Mouse (Mus musculus): ENCODE measurements around the gene B3gntl1. TPM values are rescaled to one million over a fixed set of nuclear protein-coding genes. Genes with fewer than 3 reads are reported as not detected.
A peak's percentile ranks its signal among the peaks of the same experiment; 100 is the strongest.

Gene B3gntl1
- 8.1 and 8.4 TPM in 2 replicates for polyA plus RNA-seq (2015; fragmentation: Nextera tagmentation; extraction: Ambion mirVana)

DNA sequence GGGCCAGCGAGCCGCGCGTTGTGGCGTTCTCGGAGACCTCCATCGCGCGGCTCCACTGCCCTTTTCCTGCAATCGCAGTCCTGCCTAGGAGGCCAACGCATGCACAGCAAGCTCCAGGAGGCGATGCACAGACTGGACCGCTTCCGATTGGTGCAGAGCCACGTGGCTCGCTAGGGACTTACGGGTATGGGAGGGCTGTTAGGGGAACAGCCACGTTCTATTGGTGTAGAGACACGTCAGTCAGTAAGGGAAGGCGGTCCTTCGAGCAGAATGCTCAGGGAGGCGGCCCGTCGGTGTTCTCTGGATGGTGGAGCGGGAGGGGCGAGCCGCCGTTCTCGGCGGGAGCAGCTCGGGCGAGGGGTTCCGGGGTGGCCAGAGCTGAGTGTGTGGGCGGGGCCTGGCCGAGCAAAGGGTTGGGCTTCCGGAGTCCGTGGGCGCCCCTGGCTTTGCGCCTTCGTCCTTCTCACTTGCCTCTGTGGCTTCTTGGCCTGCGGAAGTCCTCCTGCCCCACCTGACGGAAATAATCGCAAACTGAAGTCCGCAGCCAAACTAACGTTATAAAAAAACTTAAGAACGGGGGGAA, at the start of gene B3gntl1:
Gene B3gntl1, minus strand, starts transcription at position 164 of the 583 bp plus-strand sequence.
- H3K9ac ChIP-seq = peak within 1 kb of the TSS; percentile 57
- WGBS = under 1% methylated on average over 46 of the region's 46 CpGs
- peak within 1 kb of the TSS; percentile 65 for H3K4me2 ChIP-seq
- H3K36me3 ChIP-seq = 0 out of 2 replicates have a peak, but pooled peaks cover 2% of the 10 kb centered on the region
- peak; percentile 100 for ATAC-seq (ENCODE audit: insufficient read depth, low FRiP score, low read depth)
- H3K4me3 ChIP-seq (replicated peaks) = peak within 1 kb of the TSS; percentile 68
- H3K27ac ChIP-seq = peak within 1 kb of the TSS; percentile 95
- no peaks in the 10 kb centered on the region for H3K9me3 ChIP-seq
- no peaks in the 10 kb centered on the region for H3K27me3 ChIP-seq (replicated peaks)
- no peaks in the 10 kb centered on the region for H3K4me1 ChIP-seq

DNA sequence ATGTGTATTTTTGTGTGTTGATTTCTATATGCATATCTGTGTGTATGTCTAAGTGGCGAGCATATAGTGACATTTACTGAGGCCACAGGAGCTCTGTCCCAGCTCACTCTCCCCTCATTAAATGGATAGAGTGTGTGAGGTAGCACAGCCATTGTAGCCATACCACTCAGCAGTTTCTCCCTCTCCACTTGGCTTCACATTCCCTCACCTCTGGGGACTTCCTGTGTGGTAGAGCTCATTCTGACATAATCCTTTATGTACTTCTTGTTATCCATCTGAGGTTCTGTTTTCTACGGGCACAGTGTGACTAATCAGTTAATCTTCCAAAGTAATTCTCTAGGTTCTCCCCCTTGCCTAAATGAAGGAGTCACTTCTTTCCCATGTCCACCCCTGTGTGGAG, 49.5 kb upstream of the B3gntl1 start:
- WGBS = 69% methylated on average over 2 of the region's 2 CpGs
- ATAC-seq (ENCODE audit: insufficient read depth, low FRiP score, low read depth) = no peak
- no peak overlapping the region for H3K9ac ChIP-seq

DNA sequence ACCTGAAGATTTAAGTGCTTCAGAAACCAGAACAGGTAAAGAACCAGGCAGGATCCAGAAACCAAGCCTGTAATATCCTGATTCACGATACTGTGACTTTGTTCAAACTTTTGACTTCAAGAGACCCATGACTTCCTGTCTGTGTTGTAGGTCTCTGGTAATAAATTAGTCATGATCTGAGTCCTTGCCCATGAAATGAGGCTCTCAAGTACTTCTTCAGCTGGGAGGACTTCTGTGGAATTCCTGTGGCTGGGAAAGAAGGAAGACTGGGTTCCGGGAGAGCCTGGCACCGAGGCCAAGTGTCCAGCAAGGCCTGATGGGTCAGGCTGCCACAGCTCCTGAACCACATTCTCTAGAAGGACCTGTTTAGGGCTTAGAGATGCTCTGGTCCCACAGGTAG, 47.8 kb upstream of the B3gntl1 start:
- no peaks in the 10 kb centered on the region; the same call in 1 of the 2 replicates for H3K36me3 ChIP-seq
- H3K27me3 ChIP-seq (replicated peaks) = no peaks in the 10 kb centered on the region
- ATAC-seq (ENCODE audit: insufficient read depth, low FRiP score, low read depth) = no peak
- H3K4me3 ChIP-seq (replicated peaks) = no peak overlapping the region
- H3K4me2 ChIP-seq = no peak overlapping the region
- H3K4me1 ChIP-seq = 0 out of 2 replicates have a peak, but pooled peaks cover 4% of the 10 kb centered on the region
- no peaks in the 10 kb centered on the region for H3K9me3 ChIP-seq
- 79% methylated on average over 3 of the region's 3 CpGs for WGBS
- no peak overlapping the region for H3K27ac ChIP-seq
- no peak overlapping the region for H3K9ac ChIP-seq

More for the DNA sequence above, 49.5 kb upstream of the B3gntl1 start:
- Histone ChIP-seq H3K27ac (no peak overlapping the region), H3K4me3 (replicated peaks) (no peak overlapping the region), H3K36me3 (no peaks in the 10 kb centered on the region), H3K4me1 (0 out of 2 replicates have a peak, but pooled peaks cover 4% of the 10 kb centered on the region), H3K27me3 (replicated peaks) (no peaks in the 10 kb centered on the region), H3K4me2 (no peak overlapping the region), H3K9me3 (no peaks in the 10 kb centered on the region)

DNA sequence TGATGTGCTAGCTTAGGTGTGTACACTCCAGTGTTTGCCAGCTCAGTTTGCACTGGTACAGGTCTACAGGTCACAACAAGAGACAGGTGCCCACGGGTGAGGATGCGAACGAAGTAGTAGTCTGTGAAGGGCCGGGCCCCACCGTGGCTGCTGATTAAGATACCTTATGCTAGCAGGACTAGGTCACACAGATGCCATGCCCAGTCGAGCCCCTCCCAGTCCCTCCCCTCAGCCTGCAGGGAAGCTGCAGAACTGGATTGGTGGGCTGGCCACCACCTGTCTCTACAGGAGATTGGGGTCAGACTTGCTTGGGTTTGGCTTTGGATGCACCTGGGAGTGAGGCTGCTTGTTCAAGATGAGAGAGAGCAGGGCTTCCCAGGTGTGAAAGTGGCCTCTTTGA, 44.8 kb upstream of the B3gntl1 start:
- Histone ChIP-seq H3K27ac (peak overlapping the region; percentile 53), H3K9me3 (no peaks in the 10 kb centered on the region), H3K4me2 (no peak overlapping the region), H3K4me3 (replicated peaks) (no peak overlapping the region), H3K9ac (no peak overlapping the region), H3K4me1 (peaks cover 19% of the 10 kb centered on the region), H3K36me3 (no peaks in the 10 kb centered on the region; the same call in 1 of the 2 replicates), H3K27me3 (replicated peaks) (no peaks in the 10 kb centered on the region)
- WGBS = 48% methylated on average over 6 of the region's 6 CpGs
- peak; percentile 82 for ATAC-seq (ENCODE audit: insufficient read depth, low FRiP score, low read depth)

DNA sequence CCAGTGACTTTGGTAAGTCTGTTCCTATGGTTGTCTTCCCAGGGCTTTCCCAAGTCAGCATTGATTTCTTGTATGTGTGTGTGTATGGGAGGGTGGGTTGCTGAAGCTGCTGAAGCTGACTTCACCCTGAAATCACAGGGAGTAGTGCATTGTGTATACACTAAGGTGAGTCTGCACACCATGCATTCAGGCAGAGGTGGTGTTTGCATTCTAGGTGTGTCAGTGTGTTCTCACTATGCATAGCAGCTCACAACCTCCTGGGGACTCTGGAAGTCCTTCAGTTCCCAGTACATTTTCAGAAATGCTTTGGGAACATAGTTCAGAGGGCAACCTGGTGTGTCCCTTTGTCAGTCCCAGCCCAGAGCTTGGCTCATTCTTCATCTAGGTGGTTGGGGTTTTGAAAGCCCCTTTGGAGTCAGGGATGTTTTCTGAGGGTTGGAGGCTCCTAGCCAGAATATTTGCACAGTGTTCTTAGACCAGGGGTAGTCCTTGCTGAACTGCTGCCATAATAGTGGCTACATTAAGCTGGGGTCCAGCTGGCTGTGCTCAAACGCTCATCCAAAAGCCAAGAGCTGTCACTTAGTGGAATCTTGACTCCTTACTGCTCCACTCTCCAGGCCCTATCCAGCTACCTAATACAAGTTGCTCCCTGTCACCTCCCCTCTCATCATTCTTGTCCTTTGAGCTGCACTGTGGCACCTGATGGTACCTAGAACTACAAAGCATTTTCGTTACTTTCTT, 42.0 kb upstream of the B3gntl1 start:
- Histone ChIP-seq H3K4me1 (peaks cover 25% of the 10 kb centered on the region), H3K4me3 (replicated peaks) (no peak overlapping the region), H3K9me3 (no peaks in the 10 kb centered on the region), H3K36me3 (peaks cover under 1% of the 10 kb centered on the region; the same call in 1 of the 2 replicates), H3K27ac (peak overlapping the region; percentile 74), H3K27me3 (replicated peaks) (no peaks in the 10 kb centered on the region), H3K9ac (no peak overlapping the region), H3K4me2 (no peak overlapping the region)
- WGBS = 65% methylated on average over 2 of the region's 2 CpGs
- ATAC-seq (ENCODE audit: insufficient read depth, low FRiP score, low read depth) = peak; percentile 37; the same call in 1 of the 2 replicates

DNA sequence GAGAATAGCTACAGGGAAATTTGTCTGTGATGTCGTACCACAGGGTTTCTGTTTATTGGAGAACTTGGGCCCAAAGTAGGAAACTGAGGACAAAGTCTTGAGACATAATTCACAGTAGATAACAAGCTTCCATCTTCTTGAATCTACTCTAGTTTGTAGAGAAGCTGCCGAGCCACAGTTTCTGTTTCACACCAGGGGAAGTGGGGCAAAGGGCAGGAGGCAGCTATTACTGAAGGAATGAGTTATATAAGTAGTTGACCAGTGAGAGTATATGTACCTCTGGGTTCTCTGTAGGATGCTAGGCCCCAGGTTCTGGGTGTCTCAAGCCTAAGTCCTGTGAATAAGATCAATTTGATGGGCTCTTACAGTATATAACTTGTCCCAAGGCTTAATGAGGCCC, 40.6 kb upstream of the B3gntl1 start:
- Histone ChIP-seq H3K4me1 (peaks cover 25% of the 10 kb centered on the region), H3K27me3 (replicated peaks) (no peaks in the 10 kb centered on the region), H3K9ac (no peak overlapping the region), H3K9me3 (no peaks in the 10 kb centered on the region), H3K27ac (peak overlapping the region; percentile 74), H3K4me2 (no peak overlapping the region), H3K36me3 (peaks cover 3% of the 10 kb centered on the region; the same call in 1 of the 2 replicates), H3K4me3 (replicated peaks) (no peak overlapping the region)
- no peak for ATAC-seq (ENCODE audit: insufficient read depth, low FRiP score, low read depth)
- WGBS = 79% methylated on average over 2 of the region's 2 CpGs

DNA sequence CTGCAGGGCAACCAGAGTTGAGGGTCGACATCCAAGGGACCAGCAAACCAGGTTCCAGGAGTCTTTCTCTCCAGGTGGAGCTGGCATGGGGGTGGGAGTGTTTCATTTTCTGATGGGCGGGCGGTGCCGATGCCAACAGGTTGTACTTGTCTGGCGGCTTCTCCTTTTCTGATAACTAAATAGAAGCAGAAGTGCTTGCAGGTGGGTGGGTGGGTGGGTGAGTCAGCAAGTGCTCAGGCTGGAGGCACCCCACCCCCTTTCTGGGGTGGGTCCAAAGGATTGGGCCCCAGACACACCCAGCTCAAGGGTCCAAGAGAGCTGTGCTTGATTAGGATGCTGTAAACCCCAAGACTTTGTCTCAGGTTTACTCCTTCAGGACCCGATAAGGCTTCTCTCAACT, 40.0 kb upstream of the B3gntl1 start:
- ATAC-seq (ENCODE audit: insufficient read depth, low FRiP score, low read depth) = peak; percentile 67
- no peak overlapping the region for H3K4me2 ChIP-seq
- H3K4me1 ChIP-seq = peaks cover 20% of the 10 kb centered on the region
- no peaks in the 10 kb centered on the region for H3K9me3 ChIP-seq
- H3K4me3 ChIP-seq (replicated peaks) = no peak overlapping the region
- H3K36me3 ChIP-seq = peaks cover 3% of the 10 kb centered on the region; the same call in 1 of the 2 replicates
- 55% methylated on average over 6 of the region's 6 CpGs for WGBS
- H3K27ac ChIP-seq = peak overlapping the region; percentile 84
- H3K9ac ChIP-seq = no peak overlapping the region
- no peaks in the 10 kb centered on the region for H3K27me3 ChIP-seq (replicated peaks)

DNA sequence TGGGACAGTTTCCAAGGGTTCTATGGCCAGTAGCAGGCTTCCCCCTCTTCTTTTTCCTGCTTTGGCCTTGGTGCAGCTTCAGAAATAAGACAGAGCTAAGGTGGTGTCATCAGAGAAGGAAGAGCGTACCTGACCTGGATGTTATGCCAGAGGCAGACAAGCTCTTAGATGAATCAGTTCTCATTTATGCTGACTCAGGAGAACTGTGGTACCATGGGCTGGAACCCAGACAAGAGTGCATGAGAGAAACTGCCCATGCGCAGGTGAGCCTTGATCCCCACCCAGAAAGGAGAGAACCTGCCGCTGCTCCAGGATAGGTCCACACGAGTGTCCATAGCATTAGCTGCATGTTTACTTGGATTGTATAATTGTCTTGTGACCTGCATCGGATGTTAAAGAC, 37.3 kb upstream of the B3gntl1 start:
- WGBS = 92% methylated on average over 5 of the region's 5 CpGs
- H3K4me1 ChIP-seq = peaks cover 17% of the 10 kb centered on the region

DNA sequence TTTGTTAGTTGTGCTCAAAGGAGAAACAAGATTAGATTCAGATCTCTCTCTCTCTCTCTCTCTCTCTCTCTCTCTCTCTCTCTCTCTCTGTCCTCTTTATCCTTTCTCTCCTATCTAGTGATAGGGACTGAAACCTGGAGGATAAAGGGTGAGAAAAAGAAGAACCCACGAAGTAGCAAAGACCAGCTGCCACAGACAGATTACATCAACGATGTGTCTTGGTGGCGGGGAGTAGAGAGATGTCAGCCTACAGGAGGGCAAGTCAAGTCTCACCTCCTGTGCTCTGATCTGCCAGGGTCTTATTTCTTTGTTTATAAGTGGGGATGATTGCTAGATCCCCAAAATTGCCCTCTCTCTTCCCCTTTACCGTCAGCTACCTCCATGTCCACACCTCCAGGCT, 36.3 kb upstream of the B3gntl1 start:
- no peak for ATAC-seq (ENCODE audit: insufficient read depth, low FRiP score, low read depth)
- 55% methylated on average over 4 of the region's 4 CpGs for WGBS
- H3K27me3 ChIP-seq (replicated peaks) = no peaks in the 10 kb centered on the region

More for the DNA sequence above, 37.3 kb upstream of the B3gntl1 start:
- H3K36me3 ChIP-seq = 0 out of 2 replicates have a peak, but pooled peaks cover 3% of the 10 kb centered on the region
- no peaks in the 10 kb centered on the region for H3K27me3 ChIP-seq (replicated peaks)
- no peaks in the 10 kb centered on the region for H3K9me3 ChIP-seq
- H3K27ac ChIP-seq = no peak overlapping the region
- no peak overlapping the region for H3K4me2 ChIP-seq
- ATAC-seq (ENCODE audit: insufficient read depth, low FRiP score, low read depth) = no peak
- H3K4me3 ChIP-seq (replicated peaks) = no peak overlapping the region
- no peak overlapping the region for H3K9ac ChIP-seq

DNA sequence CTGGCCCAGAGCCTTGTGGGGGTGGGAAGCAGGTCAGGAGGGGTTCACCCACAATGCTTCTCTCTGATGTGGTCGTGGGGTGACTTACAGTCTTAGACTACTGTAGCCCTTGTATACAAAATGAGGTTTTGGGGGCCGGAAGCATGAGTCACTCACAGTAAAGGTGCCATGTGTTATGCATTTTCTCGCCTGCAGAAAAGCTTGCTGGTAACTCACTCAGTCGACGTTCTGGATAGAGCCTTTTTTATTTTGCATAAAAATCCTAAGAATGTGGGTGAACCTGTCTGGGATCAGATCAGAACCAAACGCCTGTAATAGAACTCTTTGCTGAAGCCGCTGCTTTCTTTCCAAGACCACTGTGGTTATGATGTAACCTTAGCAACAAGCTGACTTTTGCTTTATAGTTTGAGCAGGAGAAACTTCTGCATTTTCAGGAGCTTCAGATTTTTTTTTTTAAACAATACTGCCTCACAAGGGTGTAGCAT, 33.6 kb upstream of the B3gntl1 start:
- Histone ChIP-seq H3K27me3 (replicated peaks) (no peaks in the 10 kb centered on the region), H3K36me3 (0 out of 2 replicates have a peak, but pooled peaks cover 3% of the 10 kb centered on the region), H3K4me1 (peaks cover 12% of the 10 kb centered on the region; the same call in 1 of the 2 replicates), H3K4me2 (no peak overlapping the region), H3K27ac (0 out of 2 replicates have a peak overlapping the region, but pooled peaks have one; percentile 22), H3K9me3 (no peaks in the 10 kb centered on the region), H3K9ac (no peak overlapping the region), H3K4me3 (replicated peaks) (no peak overlapping the region)
- 23% methylated on average over 7 of the region's 7 CpGs for WGBS
- ATAC-seq (ENCODE audit: insufficient read depth, low FRiP score, low read depth) = no peak

More for the DNA sequence above, 36.3 kb upstream of the B3gntl1 start:
- Histone ChIP-seq H3K9me3 (no peaks in the 10 kb centered on the region), H3K4me3 (replicated peaks) (no peak overlapping the region), H3K4me2 (no peak overlapping the region), H3K9ac (no peak overlapping the region), H3K36me3 (0 out of 2 replicates have a peak, but pooled peaks cover 3% of the 10 kb centered on the region), H3K27ac (no peak overlapping the region), H3K4me1 (peaks cover 12% of the 10 kb centered on the region)

DNA sequence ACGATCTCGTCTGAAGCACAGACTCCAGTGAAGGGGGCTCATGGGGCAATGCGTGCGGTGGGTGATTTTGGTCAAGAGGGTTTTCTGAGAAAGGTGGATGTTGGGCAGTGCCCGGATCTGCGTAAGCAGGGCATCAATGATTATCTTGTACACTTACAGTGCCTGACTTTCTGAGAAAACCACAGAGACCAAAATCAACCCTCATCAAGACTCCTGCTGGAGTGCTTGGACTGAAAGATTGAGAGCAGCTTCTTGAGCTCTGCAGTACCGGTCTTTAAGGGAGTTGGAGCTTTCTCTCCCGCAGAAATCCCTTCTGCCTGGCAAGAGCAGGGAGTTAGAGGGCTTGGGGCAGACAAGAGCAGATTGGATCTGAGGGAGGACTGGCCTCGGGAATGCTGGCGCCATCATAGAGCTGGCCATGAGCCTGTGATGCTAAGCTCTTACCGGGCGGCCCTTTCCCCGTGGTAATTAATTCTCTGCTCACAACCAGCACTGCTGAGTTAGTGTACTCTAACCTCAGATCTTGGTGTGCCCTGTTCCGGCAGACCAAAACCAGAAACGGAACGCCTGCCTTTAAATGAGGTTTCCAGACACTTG, 30.8 kb upstream of the B3gntl1 start:
- peak overlapping the region; percentile 84; the same call in 1 of the 2 replicates for H3K27ac ChIP-seq
- H3K4me3 ChIP-seq (replicated peaks) = peak overlapping the region; percentile 77
- no peak for ATAC-seq (ENCODE audit: insufficient read depth, low FRiP score, low read depth)
- H3K27me3 ChIP-seq (replicated peaks) = no peaks in the 10 kb centered on the region
- peak overlapping the region; percentile 96 for H3K4me2 ChIP-seq
- WGBS = 18% methylated on average over 16 of the region's 16 CpGs
- peak overlapping the region; percentile 67; the same call in 1 of the 2 replicates for H3K9ac ChIP-seq
- no peaks in the 10 kb centered on the region for H3K9me3 ChIP-seq
- peaks cover 12% of the 10 kb centered on the region; the same call in 1 of the 2 replicates for H3K4me1 ChIP-seq
- no peaks in the 10 kb centered on the region for H3K36me3 ChIP-seq

Data from stomach, embryonic 15.5 days (tissue).